Mouse (Mus musculus) gastrocnemius, adult 2 months (tissue): ENCODE data around the gene Nt5c2. TPM values are rescaled to one million over a fixed set of nuclear protein-coding genes. Genes with fewer than 3 reads are reported as not detected.
"Not testable (repeated sequence)": the region's sequence is repeated elsewhere in the genome, so short reads cannot be mapped to it uniquely, and the experiment has no call there.

Source experiments
- DNase-seq: peaks from one replicate; pipeline ENCODE4 v3.0.0; 2022
- H3K27ac ChIP-seq: fragments of 200-600 bp; 2 replicates; pipeline ENCODE4 v1.8.1; 2022; ENCODE audit warnings: mild to moderate bottlenecking
- H3K4me3 ChIP-seq: fragments of 200-600 bp; 2 replicates; pipeline ENCODE4 v1.8.1; 2022; ENCODE audit warnings: mild to moderate bottlenecking, moderate library complexity
- CTCF ChIP-seq: fragments of 200-600 bp; IDR thresholded peaks from 2 replicates; pipeline ENCODE4 v1.8.1; 2022; ENCODE audit warnings: antibody characterized with exemption, mild to moderate bottlenecking, moderate library complexity
- intact Hi-C: fragments of 180-260 bp; cut with DNase I; formaldehyde crosslinking; loops from one replicate; pipeline ENCODE4 v1.15.1; 2025
- total RNA-seq, 2 experiments: library from RNA; stranded (reverse); gene quantifications; 2 replicates each; pipeline ENCODE4 v1.2.3; 2021

Gene Nt5c2
- total RNA-seq, 2 experiments from 2014 or later: 9.5 to 18.2 TPM

DNA sequence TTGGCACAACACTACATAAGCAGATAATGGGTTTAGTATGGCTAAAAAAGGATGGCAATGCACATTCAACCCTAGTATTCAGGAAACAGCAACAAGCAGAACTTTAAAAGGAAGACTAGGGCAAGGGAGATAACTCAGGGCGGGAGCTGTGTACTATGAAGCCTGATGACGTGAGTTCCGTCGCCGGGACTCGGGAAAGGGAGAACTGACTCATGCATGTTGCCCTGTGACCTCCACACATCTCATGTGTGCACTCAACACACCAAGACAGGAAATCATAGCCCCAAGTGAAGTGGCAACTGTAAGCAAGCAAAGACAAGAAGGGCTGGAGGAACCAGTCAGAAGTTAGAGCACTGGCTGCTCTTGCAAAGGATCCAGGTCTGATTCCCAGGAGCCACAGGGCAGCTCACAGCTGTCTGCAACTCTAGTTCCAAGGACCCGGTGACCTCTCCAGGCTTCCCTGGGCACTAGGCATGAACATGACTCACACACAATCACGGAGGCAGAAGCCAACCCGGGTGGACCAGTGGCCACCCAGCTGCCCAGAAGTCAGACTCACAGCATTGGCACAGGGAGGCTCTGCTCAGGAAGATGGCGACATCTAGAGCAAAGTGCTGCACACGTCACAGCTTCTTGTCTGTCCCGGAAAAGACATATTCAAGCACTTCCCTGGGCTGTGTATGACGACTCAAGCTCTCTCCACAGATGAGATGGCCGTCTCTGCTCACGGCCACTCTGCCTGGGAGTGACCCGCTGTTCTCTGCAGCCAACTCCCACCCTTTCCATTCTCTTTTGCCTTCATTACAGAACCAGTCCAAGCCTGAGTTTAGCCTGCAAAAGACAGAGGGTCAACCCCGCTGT, 35.8 kb downstream of the Nt5c2 start:
- no peak; the same call in 1 of the 2 replicates for TF ChIP-seq CTCF
- DNase-seq: peak; percentile 66
- intact Hi-C loops: no loop called here
- Histone ChIP-seq H3K27ac (peak overlapping the region; percentile 56), H3K4me3 (no peak overlapping the region)

DNA sequence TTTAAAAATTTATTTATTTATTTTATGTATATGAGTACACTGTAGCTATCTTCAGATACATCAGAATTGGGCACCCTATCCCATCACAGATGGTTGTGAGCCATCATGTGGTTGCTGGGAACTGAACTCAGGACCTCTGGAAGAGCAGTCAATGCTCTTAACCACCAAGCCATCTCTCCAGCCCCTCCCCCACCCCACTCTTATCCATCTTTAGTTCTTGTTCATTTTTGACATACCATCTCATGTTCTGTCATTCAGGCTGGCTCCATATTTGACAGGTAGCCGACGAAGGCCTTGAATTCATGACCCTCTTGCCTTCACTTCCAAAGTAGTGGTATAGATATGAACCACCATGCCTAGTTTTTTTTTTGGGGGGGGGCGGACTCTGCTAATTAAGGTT, 36.9 kb downstream of the Nt5c2 start:
- intact Hi-C loops, H3K4me3 ChIP-seq, H3K27ac ChIP-seq, DNase-seq: not testable (repeated sequence)

DNA sequence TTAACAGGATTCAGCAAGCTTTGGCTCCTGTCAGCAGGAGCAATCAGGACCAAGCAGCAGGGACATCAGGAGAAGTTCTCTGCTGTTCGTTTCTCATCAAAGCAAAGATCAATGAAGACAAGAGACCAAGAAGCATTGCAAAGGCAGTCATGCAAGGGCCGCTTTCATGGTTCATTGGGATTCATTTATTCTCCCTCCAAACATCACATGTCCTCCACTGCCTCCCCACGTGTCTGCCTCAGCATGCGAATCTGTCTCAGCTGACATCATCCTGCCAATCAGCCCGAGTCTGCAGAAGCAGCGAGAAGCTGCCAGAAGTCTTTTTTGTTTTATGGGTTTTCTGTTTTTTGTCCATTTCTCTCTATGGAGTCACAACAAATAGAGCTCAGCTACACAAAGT, 37.5 kb downstream of the Nt5c2 start:
- intact Hi-C loops: no loop called here
- TF ChIP-seq CTCF: no peak
- H3K4me3 ChIP-seq: no peak overlapping the region
- no peak overlapping the region for H3K27ac ChIP-seq
- no peak for DNase-seq

DNA sequence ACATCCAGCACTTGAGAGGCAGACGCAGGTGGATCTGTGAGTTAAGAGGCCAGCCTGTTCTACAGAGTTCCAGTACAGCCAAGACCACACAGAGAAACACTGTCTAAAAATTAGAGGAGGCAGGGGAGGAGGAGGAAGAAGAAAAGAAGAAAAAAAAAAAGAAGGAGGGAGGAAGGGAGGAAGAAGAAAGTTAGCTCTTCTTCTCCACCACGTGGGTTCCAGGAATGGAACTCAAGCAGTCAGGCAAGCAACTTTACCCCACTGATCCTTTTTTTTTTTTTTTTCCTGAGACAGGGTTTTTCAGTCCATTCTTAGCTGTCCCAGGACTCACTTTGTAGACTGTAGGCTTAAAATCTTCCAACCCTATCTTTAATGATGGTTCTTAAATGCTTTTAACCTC, 38.2 kb downstream of the Nt5c2 start:
- intact Hi-C loops: no loop called here
- no peak for TF ChIP-seq CTCF
- DNase-seq: no peak
- Histone ChIP-seq H3K4me3 (no peak overlapping the region), H3K27ac (no peak overlapping the region)

DNA sequence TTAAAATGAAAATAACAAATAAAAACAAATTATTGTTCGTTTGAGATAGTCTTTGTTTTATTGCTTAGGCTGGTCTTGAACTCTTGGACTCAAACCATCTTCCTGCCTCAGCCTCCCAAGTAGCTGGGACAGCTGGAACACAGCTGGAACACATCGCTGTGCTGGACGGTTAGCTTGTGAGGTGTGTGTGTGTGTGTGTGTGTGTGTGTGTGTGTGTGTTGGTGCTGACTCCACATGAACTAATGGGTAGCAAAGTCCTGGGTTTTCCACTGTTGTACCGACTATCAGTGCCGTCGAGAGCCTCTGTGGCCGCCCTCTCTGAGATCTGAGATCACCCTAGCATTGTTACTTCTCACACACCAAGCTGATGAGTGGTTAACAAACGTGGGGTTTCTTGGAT, 39.0 kb downstream of the Nt5c2 start:
- peak; percentile 30 for DNase-seq

DNA sequence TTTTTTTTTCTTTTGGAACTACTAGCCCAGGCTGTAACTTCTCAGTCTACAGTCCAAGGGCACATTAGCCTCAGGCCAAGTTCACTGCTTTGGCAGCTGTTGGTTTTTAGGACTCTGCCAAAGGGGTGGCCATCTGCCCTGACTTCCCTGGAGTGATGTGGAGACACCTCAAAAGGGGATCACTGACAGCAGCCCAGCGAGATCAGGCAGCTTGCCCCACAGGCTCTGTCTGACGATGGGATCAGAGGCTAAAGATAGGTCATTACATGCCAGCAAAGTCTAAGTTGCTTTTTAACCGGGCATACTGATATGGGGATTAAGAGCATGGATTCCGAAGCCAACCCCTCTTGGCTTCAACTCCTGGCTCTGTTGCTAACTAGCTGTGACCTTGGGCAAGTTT, 39.4 kb downstream of the Nt5c2 start:
- no peak for TF ChIP-seq CTCF
- intact Hi-C loops: no loop called here
- Histone ChIP-seq H3K4me3 (no peak overlapping the region), H3K27ac (peak overlapping the region; percentile 81)
- DNase-seq: peak; percentile 94

More for the DNA sequence above, 39.0 kb downstream of the Nt5c2 start:
- no peak for TF ChIP-seq CTCF
- no peak overlapping the region for H3K4me3 ChIP-seq
- intact Hi-C loops: no loop called here
- H3K27ac ChIP-seq: peak overlapping the region; percentile 81

DNA sequence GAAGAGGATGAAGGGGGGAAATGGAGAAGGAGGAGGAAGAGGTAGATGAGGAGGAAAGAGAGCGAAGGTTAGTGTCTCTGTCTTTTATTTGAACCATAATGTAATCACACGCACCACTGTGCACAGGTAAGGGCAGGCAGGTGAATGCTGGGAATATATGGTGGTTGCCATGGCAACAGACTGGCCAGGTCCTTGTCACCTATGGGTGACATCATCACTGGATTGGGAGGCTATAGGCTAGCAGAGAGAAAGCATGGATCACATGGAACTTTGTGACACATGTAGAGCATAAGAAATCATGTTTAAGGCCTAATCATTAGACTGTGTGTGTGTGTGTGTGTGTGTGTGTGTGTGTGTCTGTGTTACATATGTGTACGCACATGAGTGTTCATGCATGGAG, 42.8 kb downstream of the Nt5c2 start:
- H3K4me3 ChIP-seq: no peak overlapping the region
- intact Hi-C loops: no loop called here
- no peak for DNase-seq
- no peak overlapping the region for H3K27ac ChIP-seq
- TF ChIP-seq CTCF: no peak

DNA sequence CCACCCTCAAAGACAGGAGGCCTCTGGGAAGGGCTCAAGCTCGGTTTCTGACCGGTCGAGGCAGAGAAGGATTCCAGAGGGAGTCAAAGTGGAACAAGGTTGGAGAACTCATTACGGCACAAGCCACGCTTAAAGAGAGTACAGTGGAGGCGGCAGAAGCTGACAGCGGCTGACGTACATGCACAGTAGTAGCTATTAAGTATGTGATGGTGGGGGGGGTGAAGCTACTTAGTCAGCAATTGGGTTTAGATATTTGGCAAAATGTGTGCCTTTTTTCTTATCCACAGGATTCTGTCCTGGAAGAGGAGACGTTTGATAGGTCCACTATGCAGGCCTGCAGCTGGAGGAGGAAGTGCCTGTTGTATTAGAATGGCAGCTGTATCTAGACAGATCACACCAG, 43.2 kb downstream of the Nt5c2 start:
- intact Hi-C loops: no loop called here
- DNase-seq: no peak
- H3K27ac ChIP-seq: no peak overlapping the region
- TF ChIP-seq CTCF: no peak
- H3K4me3 ChIP-seq: no peak overlapping the region

DNA sequence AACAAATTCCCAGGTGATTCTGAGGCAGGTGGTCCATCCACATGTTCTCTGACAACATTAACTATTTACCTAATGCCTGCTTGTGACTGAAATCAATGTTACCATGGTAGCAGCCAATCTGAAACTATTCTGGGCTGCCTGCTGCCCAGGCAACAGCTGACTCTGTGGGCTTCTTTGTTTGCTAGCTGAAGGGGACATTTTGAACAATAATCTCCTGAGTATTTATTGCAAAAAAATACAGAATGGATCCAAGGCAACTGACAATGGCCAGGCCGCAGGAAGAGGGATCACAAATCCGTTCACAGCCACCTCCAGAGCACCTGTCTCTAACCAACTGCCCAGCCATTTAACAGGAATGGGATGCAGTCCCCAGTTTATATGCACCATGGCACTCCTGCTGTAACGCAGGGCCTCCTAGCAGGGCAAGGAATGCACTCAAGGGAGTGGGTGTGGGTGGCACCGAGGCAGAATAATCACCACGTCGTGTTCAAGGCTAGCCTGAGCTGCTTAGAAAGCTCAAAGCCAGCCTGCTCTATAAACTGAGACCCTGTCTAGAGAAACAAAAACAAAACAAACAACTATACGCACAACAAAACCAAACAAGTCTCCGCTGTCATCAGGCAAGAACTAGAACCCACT, 43.8 kb downstream of the Nt5c2 start:
- no peak for TF ChIP-seq CTCF
- Histone ChIP-seq H3K4me3 (no peak overlapping the region), H3K27ac (no peak overlapping the region)
- intact Hi-C loops: no loop called here
- DNase-seq: no peak

DNA sequence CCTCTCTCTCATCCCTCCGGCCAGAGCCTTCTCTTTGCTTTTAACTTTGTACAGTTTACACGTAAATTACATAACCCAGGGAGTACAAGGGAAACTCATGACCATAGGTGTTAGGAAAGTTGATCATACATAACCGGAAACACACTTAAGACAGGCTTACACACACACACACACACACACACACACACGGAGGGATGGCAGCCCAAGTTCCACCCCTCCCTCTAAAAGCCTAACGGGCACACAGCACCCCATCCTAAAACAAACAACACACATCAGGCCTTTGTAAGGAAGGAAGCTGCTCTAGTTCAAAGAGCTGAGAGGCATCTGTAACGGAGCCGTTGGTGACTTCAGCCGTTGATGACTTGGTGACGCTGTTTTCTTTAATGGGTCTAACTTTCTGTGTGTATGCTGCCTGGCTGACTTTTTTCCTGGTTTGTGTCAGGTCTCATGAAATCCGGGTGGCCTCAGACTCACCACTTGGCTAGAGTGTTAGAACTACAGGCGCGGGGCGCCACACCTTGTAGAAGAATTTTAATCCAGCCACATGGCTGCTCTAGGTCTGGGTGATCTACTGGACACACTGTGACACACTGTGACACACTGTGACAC, 44.7 kb downstream of the Nt5c2 start:
- intact Hi-C loops: no loop called here

DNA sequence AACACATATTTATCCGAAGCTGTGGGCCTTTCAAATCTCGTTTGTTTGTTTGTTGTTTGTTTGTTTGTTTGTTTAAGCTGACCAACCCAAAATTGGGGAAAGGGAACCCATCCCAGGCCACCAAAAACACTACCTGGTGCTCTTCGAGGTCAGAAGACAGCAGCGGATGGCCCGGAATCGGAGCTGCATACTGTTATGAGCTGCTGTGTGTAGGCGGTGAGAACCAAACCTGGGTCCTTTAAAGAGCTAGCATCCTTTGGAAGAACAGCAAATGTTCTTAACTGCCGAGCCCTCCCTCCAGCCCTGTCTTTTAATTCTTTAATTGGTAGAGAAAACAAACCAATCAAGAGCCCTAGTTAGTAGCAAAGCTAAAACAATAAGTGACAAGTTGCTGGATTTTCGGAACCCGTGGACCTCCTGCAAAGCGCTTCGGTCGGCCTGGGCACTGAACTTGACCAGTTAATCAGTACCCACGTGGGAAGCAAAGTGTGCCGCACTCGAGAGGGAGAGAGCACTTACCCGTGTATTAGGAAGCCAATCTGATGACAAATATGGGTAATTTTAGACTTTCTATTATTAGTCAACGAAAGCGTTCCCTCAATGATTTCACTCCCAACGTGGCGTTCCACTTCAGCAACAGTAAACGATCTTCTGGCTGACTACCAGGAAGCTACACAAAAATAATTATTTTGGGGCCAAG, 45.5 kb downstream of the Nt5c2 start:
- H3K27ac ChIP-seq: peak overlapping the region; percentile 71
- TF ChIP-seq CTCF: no peak
- intact Hi-C loops: no loop called here
- no peak for DNase-seq
- H3K4me3 ChIP-seq: peak overlapping the region; percentile 34

More for the DNA sequence above, 44.7 kb downstream of the Nt5c2 start:
- peak overlapping the region; percentile 34 for H3K4me3 ChIP-seq
- H3K27ac ChIP-seq: peak overlapping the region; percentile 71
- TF ChIP-seq CTCF: no peak
- no peak for DNase-seq

DNA sequence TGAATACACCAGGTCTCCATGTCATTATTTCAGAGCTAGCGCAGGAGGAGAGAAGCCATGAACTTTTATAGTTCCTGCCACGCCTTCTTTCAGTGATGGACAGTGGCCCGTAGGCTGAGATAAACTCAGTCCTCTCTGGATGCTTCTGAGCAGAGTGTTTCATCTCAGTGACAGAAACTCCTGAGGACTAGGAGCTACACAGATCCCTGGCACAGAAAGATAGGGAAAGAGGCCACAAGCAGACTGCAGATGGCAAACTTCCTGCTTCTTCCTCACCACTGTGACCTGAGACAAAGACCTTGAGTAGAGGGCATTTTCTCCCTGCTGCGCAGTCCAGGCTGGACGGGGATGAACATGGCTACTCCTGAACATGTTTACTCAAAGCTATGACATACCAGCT, 46.1 kb downstream of the Nt5c2 start:
- no peak for DNase-seq
- H3K27ac ChIP-seq: peak overlapping the region; percentile 71
- no peak for TF ChIP-seq CTCF
- H3K4me3 ChIP-seq: no peak overlapping the region
- intact Hi-C loops: no loop called here

DNA sequence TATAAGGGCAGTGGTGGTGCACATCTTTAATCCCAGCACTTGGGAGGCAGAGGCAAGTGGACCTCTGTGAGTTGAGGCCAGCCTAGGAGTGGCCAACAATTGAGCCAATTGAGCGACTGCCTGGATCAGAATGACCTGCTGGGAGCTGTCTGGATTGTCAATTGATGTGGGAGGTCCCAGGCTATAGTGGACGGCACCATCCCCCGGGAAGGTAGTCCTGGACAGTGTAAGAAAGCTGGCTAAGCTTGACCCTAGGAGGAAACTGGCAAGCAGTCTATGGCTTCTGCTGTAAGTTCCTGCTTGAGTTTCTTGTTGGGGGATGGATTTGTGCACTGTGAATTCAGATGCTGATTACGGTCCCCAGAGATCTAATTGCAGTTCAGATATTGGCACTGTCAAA, 47.1 kb downstream of the Nt5c2 start:
- Histone ChIP-seq H3K27ac (no peak overlapping the region), H3K4me3 (no peak overlapping the region)
- peak; percentile 35 for DNase-seq
- intact Hi-C loops: no loop called here
- no peak for TF ChIP-seq CTCF
